13 mouse cellular contexts compared by ENCODE assay signal in the genomic region with DNA sequence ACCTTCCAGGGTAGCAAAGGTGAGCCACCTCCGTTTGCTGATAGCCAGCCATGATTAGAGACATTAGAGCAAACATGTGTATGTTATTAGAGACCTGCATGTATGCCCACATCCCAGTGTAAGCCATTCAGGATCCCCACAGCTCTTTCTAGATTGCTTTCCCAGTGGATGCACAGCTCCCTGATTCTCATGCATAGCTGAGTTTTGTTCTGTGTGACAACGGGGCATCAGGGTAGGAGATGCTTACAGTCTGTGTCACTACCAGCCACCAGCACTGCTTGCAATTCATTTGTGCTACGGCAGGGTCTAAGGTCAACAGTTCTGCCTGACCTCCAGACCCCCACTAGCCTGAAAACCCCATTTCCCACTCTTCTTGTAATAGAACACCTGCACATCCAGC. TPM values are rescaled to one million over a fixed set of nuclear protein-coding genes. Genes with fewer than 3 reads are reported as not detected.
A peak's percentile ranks its signal among the peaks of the same experiment; 100 is the strongest.
DNase-seq lines count a peak whose midpoint lies in the region; ATAC-seq lines count a peak whose summit lies in the region.
"Had no signal": no experiment of that assay in that cellular context is flagged by ENCODE, and none has a peak within 500 bp of the region (broad histone marks: within the 10 kb centered on the region; RNA-seq: fewer than 3 reads in every experiment).

No protein-coding gene starts in this region.

- H3K4me2 ChIP-seq in forebrain, embryonic 13.5 days: peak overlapping the region; percentile 59
- H3K4me2 ChIP-seq in midbrain, embryonic 11.5 days: peak overlapping the region; percentile 33

- WGBS in heart, embryonic 10.5 days: 14% methylated on average over 3 of the region's 3 CpGs
- WGBS in forebrain, embryonic 13.5 days: 6% methylated on average over 3 of the region's 3 CpGs
- WGBS in midbrain, embryonic 11.5 days: 6% methylated on average over 3 of the region's 3 CpGs

- 0 out of 2 replicates have a peak, but pooled peaks cover 4% of the 10 kb centered on the region for H3K27me3 ChIP-seq in heart, embryonic 10.5 days (ENCODE audit: insufficient read depth, poor library complexity, severe bottlenecking)
- peaks cover 11% of the 10 kb centered on the region; the same call in 1 of the 2 replicates for H3K27me3 ChIP-seq in forebrain, embryonic 13.5 days
- no peaks in the 10 kb centered on the region for H3K27me3 ChIP-seq in midbrain, embryonic 11.5 days (ENCODE audit: control insufficient read depth, insufficient read depth, low read length)

- DNase-seq in heart, embryonic 10.5 days (ENCODE audit: low spot score): no peak
- DNase-seq in heart, postnatal 36 days: no peak
- DNase-seq in MN1 (ENCODE audit: low spot score): peak; percentile 22
- DNase-seq in midbrain, embryonic 11.5 days (ENCODE audit: low spot score, missing footprints): no peak
- no peak for DNase-seq in testis, postnatal 14 days (ENCODE audit: low spot score)
- DNase-seq in testis, postnatal 10 days (ENCODE audit: low spot score): no peak

- H3K4me3 ChIP-seq in heart, embryonic 10.5 days: peak overlapping the region; percentile 50
- peak overlapping the region; percentile 29; the same call in 1 of the 2 replicates for H3K4me3 ChIP-seq in forebrain, embryonic 13.5 days
- H3K4me3 ChIP-seq in midbrain, embryonic 11.5 days (ENCODE audit: low read depth, low read length): no peak overlapping the region

- 0 out of 2 replicates have a peak overlapping the region, but pooled peaks have one; percentile 12 for H3K9ac ChIP-seq in forebrain, embryonic 13.5 days
- H3K9ac ChIP-seq in midbrain, embryonic 11.5 days (ENCODE audit: low read length): 0 out of 2 replicates have a peak overlapping the region, but pooled peaks have one; percentile 16

- H3K4me1 ChIP-seq in heart, embryonic 10.5 days: peaks cover 28% of the 10 kb centered on the region
- peaks cover 34% of the 10 kb centered on the region for H3K4me1 ChIP-seq in forebrain, embryonic 13.5 days
- H3K4me1 ChIP-seq in midbrain, embryonic 11.5 days (ENCODE audit: control insufficient read depth, insufficient read depth, low read length): peaks cover 22% of the 10 kb centered on the region

- H3K27ac ChIP-seq in heart, embryonic 10.5 days: peak overlapping the region; percentile 89; the same call in 1 of the 2 replicates
- peak overlapping the region; percentile 83; the same call in 1 of the 2 replicates for H3K27ac ChIP-seq in forebrain, embryonic 13.5 days
- no peak overlapping the region for H3K27ac ChIP-seq in midbrain, embryonic 11.5 days (ENCODE audit: low read depth, low read length)

- no peak for ATAC-seq in forebrain, embryonic 13.5 days
- 0 out of 2 replicates have a peak, but pooled peaks have one; percentile 1 for ATAC-seq in midbrain, embryonic 11.5 days (ENCODE audit: low FRiP score)
- ATAC-seq in monocyte, adult 5-6 weeks (replicated peaks; ENCODE audit: insufficient number of reproducible peaks, low FRiP score, low TSS enrichment, poor library complexity, severe bottlenecking): no peak

- H3K36me3 ChIP-seq in heart, embryonic 10.5 days: no peaks in the 10 kb centered on the region
- no peaks in the 10 kb centered on the region for H3K36me3 ChIP-seq in forebrain, embryonic 13.5 days (ENCODE audit: poor library complexity, severe bottlenecking)
- H3K36me3 ChIP-seq in midbrain, embryonic 11.5 days (ENCODE audit: control insufficient read depth, insufficient read depth, low read length): no peaks in the 10 kb centered on the region

- intact Hi-C loops in heart, postnatal 36 days (cut with DNase I): loop anchor here (1.0 kb wide), 1 partner anchor 17 kb away; no protein-coding TSS in a partner anchor

- H3K9me3 ChIP-seq in heart, embryonic 10.5 days: no peaks in the 10 kb centered on the region
- H3K9me3 ChIP-seq in forebrain, embryonic 13.5 days (replicated peaks): no peaks in the 10 kb centered on the region
- H3K9me3 ChIP-seq in midbrain, embryonic 11.5 days (ENCODE audit: control insufficient read depth, low read length): no peaks in the 10 kb centered on the region

RNA-seq across cellular contexts. Expression of a gene that starts 17.5 kb away (rescaled TPM):
- polyA plus RNA-seq in heart, embryonic 10.5 days (2016; fragmentation: Nextera tagmentation; extraction: Ambion mirVana): 2.8 and 3.5 TPM in 2 replicates
- 1 to 10 TPM; 2.7 to 3.5 TPM for total RNA-seq in heart, postnatal 36 days (2021)
- 13.1 and 13.4 TPM in 2 replicates for polyA plus RNA-seq in forebrain, embryonic 13.5 days (2015; fragmentation: Nextera tagmentation; extraction: Ambion mirVana)
- 4.8 TPM in 2 replicates for polyA plus RNA-seq in midbrain, embryonic 11.5 days (2014; fragmentation: Nextera tagmentation; extraction: Ambion mirVana)
- 0.29 TPM in 1 of 3 replicates, not detected in the others for total RNA-seq in monocyte, adult 5-6 weeks (2017)

RNA-seq across cellular contexts. Expression of a gene that starts 59.1 kb away (rescaled TPM):
- polyA plus RNA-seq in heart, embryonic 10.5 days (2016; fragmentation: Nextera tagmentation; extraction: Ambion mirVana): not detected in 2 replicates
- not detected for total RNA-seq in heart, postnatal 36 days (2021)
- polyA plus RNA-seq in forebrain, embryonic 13.5 days (2015; fragmentation: Nextera tagmentation; extraction: Ambion mirVana): not detected in 2 replicates
- polyA plus RNA-seq in midbrain, embryonic 11.5 days (2014; fragmentation: Nextera tagmentation; extraction: Ambion mirVana): not detected in 2 replicates
- not detected in 3 replicates for total RNA-seq in monocyte, adult 5-6 weeks (2017)
- total RNA-seq: adrenal gland, adult 8-10 months had no signal
- polyA plus RNA-seq: embryonic facial prominence, embryonic 11.5 days; intestine, postnatal 0 days; liver, embryonic 16.5 days; urinary bladder, adult 2 months had no signal
